Mouse (Mus musculus) testis, adult 2 months (tissue): ENCODE results near the gene Ncbp1. TPM values are rescaled to one million over a fixed set of nuclear protein-coding genes. Genes with fewer than 3 reads are reported as not detected.

Source experiments
- H3K27ac ChIP-seq: fragments of 200-500 bp; 2 replicates; pipeline ENCODE4 v1.5.1; 2012; ENCODE audit warnings: low read depth, low read length; ENCODE audit not compliant: control insufficient read depth, insufficient read depth
- H3K27me3 ChIP-seq: fragments of 200-500 bp; 2 replicates; pipeline ENCODE4 v1.6.1; 2012; ENCODE audit warnings: mild to moderate bottlenecking, low read length, moderate library complexity; ENCODE audit not compliant: control insufficient read depth, insufficient read depth
- H3K36me3 ChIP-seq: fragments of 200-500 bp; 2 replicates; pipeline ENCODE4 v1.6.1; 2012; ENCODE audit warnings: mild to moderate bottlenecking, low read length; ENCODE audit not compliant: control insufficient read depth, insufficient read depth
- H3K4me1 ChIP-seq: fragments of 200-500 bp; 2 replicates; pipeline ENCODE4 v1.6.1; 2012; ENCODE audit warnings: low read length; ENCODE audit not compliant: control insufficient read depth, insufficient read depth
- H3K4me3 ChIP-seq: fragments of 200-500 bp; 2 replicates; pipeline ENCODE4 v1.5.1; 2012; ENCODE audit warnings: low read depth, mild to moderate bottlenecking, low read length, moderate library complexity, mixed read lengths; ENCODE audit not compliant: control insufficient read depth
- CTCF ChIP-seq: fragments of 200-500 bp; IDR thresholded peaks from 2 replicates; pipeline ENCODE4 v1.5.1; 2012; ENCODE audit warnings: low read depth, mild to moderate bottlenecking, inconsistent platforms, low read length, moderate library complexity; ENCODE audit not compliant: control insufficient read depth, insufficient read depth, insufficient replicate concordance
- POLR2A ChIP-seq: fragments of 200-500 bp; IDR thresholded peaks from 2 replicates; pipeline ENCODE4 v1.6.1; 2012; ENCODE audit warnings: low read depth, mild to moderate bottlenecking, inconsistent platforms, low read length, moderate library complexity; ENCODE audit not compliant: control insufficient read depth
- polyA plus RNA-seq: library from polyadenylated mRNA; depleted of rRNA; stranded (reverse); fragments of >200 nt; gene quantifications from 2 replicates; pipeline ENCODE4 v1.2.3, GENCODE M21; 2012

Ncbp1 gene
- polyA plus RNA-seq, 1 experiment: 121 TPM

DNA sequence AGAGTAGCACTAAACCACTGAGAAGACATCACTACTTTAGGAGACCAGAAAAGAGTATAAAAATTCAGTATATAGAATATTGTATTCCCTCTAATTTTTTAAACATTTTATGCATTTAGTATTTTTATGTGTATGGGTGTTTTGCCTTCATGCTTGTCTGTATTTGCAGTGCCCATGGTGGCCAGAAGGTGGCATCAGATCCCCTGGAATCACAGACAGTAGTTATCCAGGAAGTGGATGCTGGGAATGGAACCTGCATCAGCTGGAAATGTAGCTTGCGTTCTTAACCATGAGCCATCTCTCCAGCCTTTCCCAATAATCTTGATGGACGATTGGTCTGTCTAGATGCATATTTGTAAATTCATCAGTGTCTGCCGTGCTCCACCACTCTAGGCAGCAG lies 8.2 kb upstream of the Ncbp1 start:
- Histone ChIP-seq H3K4me1 (no peaks in the 10 kb centered on the region), H3K36me3 (peaks cover 2% of the 10 kb centered on the region), H3K4me3 (no peak overlapping the region), H3K27ac (no peak overlapping the region), H3K27me3 (no peaks in the 10 kb centered on the region)
- TF ChIP-seq POLR2A (no peak), CTCF (peak; percentile 40; the same call in 1 of the 2 replicates)

DNA sequence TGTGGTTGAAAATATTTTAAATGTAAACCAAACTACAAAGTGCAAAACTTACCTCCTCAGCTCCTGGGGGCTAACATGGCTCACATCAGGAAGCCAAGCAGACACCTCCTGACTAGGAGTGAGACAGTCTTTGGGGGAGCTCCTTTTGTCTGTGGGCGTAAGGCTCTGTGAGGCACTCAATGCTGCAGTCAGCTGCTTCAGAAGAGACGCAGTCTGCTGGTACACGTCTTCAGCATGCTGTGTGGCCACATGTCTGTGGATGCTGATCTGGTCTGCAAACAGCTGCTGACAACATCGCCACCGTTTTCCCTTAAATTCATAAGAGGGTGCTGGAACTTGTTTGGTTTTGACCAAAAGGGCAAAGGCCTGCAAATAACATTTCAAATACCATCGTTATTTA lies 6.6 kb upstream of the Ncbp1 start:
- Histone ChIP-seq H3K27me3 (no peaks in the 10 kb centered on the region), H3K36me3 (no peaks in the 10 kb centered on the region; the same call in none of the 2 replicates), H3K4me3 (no peak overlapping the region), H3K27ac (no peak overlapping the region), H3K4me1 (no peaks in the 10 kb centered on the region)
- no peak for TF ChIP-seq POLR2A
- TF ChIP-seq CTCF: no peak

DNA sequence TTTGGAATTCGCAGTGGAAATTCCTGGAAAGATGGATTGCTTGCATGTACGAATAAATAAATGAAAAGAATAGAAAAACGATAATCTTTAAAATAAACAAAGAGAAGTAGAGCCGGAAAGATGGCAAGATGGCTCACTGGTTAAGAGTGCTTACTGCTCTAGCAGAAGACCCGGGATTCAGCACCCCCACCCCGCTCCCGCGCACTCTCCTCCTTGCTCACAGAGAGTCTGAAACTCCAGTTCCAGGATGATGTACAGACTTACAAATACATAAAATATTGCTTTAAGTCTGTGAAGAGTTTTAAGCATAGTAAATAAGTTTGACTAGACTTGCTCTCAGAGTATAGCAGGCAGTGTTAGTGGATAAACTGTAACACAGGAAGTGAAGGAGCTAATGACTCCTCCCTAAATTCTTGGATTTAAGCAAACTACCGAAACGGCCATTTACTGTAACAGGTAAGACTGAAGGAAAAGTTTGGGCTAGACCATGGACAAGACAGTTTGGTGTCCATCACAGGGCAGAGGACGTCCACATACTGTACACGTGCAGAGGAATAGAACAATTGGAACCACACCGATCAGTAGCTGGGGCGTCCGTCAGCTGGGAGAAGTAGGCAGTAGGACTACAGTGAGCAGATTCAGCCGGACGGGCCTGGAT lies 655 bp upstream of the Ncbp1 start:
- Histone ChIP-seq H3K27ac (peak overlapping the region; percentile 59), H3K27me3 (no peaks in the 10 kb centered on the region), H3K4me1 (peaks cover 6% of the 10 kb centered on the region), H3K36me3 (no peaks in the 10 kb centered on the region; the same call in 1 of the 2 replicates), H3K4me3 (peak overlapping the region; percentile 82)
- TF ChIP-seq CTCF (no peak), POLR2A (no peak)

DNA sequence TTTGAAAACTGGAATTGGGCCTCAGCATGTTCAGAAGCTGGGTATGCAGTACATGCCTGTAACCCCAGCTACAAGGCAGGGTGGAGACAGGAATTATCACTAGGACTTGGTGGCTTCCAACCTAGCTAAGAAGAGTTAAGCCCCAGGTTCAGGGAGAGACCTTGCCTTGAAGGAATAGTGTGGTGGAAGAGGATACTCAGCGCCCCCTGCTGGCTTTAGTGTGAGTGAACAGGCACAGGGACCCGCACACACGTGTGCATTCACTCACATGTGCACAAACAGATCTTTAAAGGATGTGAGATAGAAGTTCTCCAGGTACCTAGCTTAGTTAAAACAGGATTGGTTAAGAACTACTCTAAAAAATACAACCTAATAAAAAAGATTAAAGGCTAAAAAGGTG lies 5.9 kb downstream of the Ncbp1 start:
- Histone ChIP-seq H3K27ac (no peak overlapping the region), H3K4me3 (no peak overlapping the region), H3K27me3 (no peaks in the 10 kb centered on the region), H3K36me3 (0 out of 2 replicates have a peak, but pooled peaks cover 1% of the 10 kb centered on the region), H3K4me1 (peaks cover 4% of the 10 kb centered on the region)
- TF ChIP-seq POLR2A (no peak), CTCF (peak; percentile 54; the same call in 1 of the 2 replicates)

GRCm38 (mm10) chr4:46146881-46147280 lies 8.5 kb downstream of the Ncbp1 start:
- Histone ChIP-seq H3K36me3 (peaks cover 2% of the 10 kb centered on the region), H3K27ac (no peak overlapping the region), H3K4me3 (no peak overlapping the region), H3K4me1 (no peaks in the 10 kb centered on the region), H3K27me3 (no peaks in the 10 kb centered on the region)
- TF ChIP-seq CTCF (no peak), POLR2A (no peak)

GRCm38 (mm10) chr4:46151903-46152544 lies 13.6 kb downstream of the Ncbp1 start:
- no peak for TF ChIP-seq POLR2A
- TF ChIP-seq CTCF: no peak
- H3K4me3 ChIP-seq: no peak overlapping the region
- H3K27ac ChIP-seq: no peak overlapping the region
- H3K27me3 ChIP-seq: no peaks in the 10 kb centered on the region
- no peaks in the 10 kb centered on the region for H3K4me1 ChIP-seq
- peaks cover 7% of the 10 kb centered on the region for H3K36me3 ChIP-seq

- H3K27ac ChIP-seq: no peak overlapping the region
- H3K4me3 ChIP-seq: no peak overlapping the region
- no peak for TF ChIP-seq POLR2A
- no peak for TF ChIP-seq CTCF
- no peaks in the 10 kb centered on the region for H3K27me3 ChIP-seq
- H3K36me3 ChIP-seq: peaks cover 6% of the 10 kb centered on the region
- no peaks in the 10 kb centered on the region for H3K4me1 ChIP-seq
Measured at GRCm38 (mm10) chr4:46164027-46164426, 25.6 kb downstream of the Ncbp1 start.

GRCm38 (mm10) chr4:46165831-46166230 lies 27.4 kb downstream of the Ncbp1 start:
- Histone ChIP-seq H3K27me3 (no peaks in the 10 kb centered on the region), H3K36me3 (peaks cover 7% of the 10 kb centered on the region), H3K27ac (no peak overlapping the region), H3K4me1 (no peaks in the 10 kb centered on the region), H3K4me3 (no peak overlapping the region)
- no peak for TF ChIP-seq POLR2A
- TF ChIP-seq CTCF: no peak
